Mouse (Mus musculus): ENCODE results near the gene Meis2.

Gene Meis2

GRCm38 (mm10) chr2:115938926-115939563, 126.6 kb downstream of the Meis2 start:
- peak; percentile 4 for DNase-seq

- no peak for DNase-seq
Measured at GRCm38 (mm10) chr2:115938296-115938695, 127.3 kb downstream of the Meis2 start.

GRCm38 (mm10) chr2:115937896-115938295, 127.7 kb downstream of the Meis2 start:
- DNase-seq: no peak

- DNase-seq: no peak
Measured at GRCm38 (mm10) chr2:115936786-115937185, 128.9 kb downstream of the Meis2 start.

GRCm38 (mm10) chr2:115934299-115934698, 131.3 kb downstream of the Meis2 start:
- no peak for DNase-seq

GRCm38 (mm10) chr2:115933259-115933658, 132.4 kb downstream of the Meis2 start:
- DNase-seq: no peak

GRCm38 (mm10) chr2:115925744-115926143, 139.9 kb downstream of the Meis2 start:
- no peak for DNase-seq

GRCm38 (mm10) chr2:115924472-115924871, 141.2 kb downstream of the Meis2 start:
- DNase-seq: no peak

- no peak for DNase-seq
Measured at GRCm38 (mm10) chr2:115923247-115923646, 142.4 kb downstream of the Meis2 start.

GRCm38 (mm10) chr2:115921687-115922086, 144.0 kb downstream of the Meis2 start:
- DNase-seq: no peak

- no peak for DNase-seq
Measured at GRCm38 (mm10) chr2:115920336-115920951, 145.2 kb downstream of the Meis2 start.

GRCm38 (mm10) chr2:115919141-115920071, 146.2 kb downstream of the Meis2 start:
- no peak for DNase-seq

- DNase-seq: no peak
Measured at GRCm38 (mm10) chr2:115918561-115918960, 147.1 kb downstream of the Meis2 start.

- no peak for DNase-seq
Measured at GRCm38 (mm10) chr2:115914539-115914938, 151.1 kb downstream of the Meis2 start.

GRCm38 (mm10) chr2:115912948-115913529, 152.6 kb downstream of the Meis2 start:
- DNase-seq: no peak

GRCm38 (mm10) chr2:115911913-115912642, 153.6 kb downstream of the Meis2 start:
- DNase-seq: no peak

- DNase-seq: no peak
Measured at GRCm38 (mm10) chr2:115910217-115910616, 155.4 kb downstream of the Meis2 start.

- DNase-seq: no peak
Measured at GRCm38 (mm10) chr2:115901007-115901406, 164.6 kb downstream of the Meis2 start.

GRCm38 (mm10) chr2:115897559-115897958, 168.1 kb downstream of the Meis2 start:
- DNase-seq: no peak

GRCm38 (mm10) chr2:115897001-115897400, 168.6 kb downstream of the Meis2 start:
- DNase-seq: no peak

- no peak for DNase-seq
Measured at GRCm38 (mm10) chr2:115895717-115896116, 169.9 kb downstream of the Meis2 start.

GRCm38 (mm10) chr2:115895256-115895655, 170.4 kb downstream of the Meis2 start:
- DNase-seq: no peak

- no peak for DNase-seq
Measured at GRCm38 (mm10) chr2:115893113-115893512, 172.5 kb downstream of the Meis2 start.

Measured in cerebellum, adult 11 months (tissue).